Mouse (Mus musculus) kidney, embryonic 16.5 days (tissue): ENCODE data around the gene Ccdc87. TPM values are rescaled to one million over a fixed set of nuclear protein-coding genes. Genes with fewer than 3 reads are reported as not detected.

Source experiments
- ATAC-seq: fragments of 200-750 bp; cut with Nextera tagmentation; 2 replicates; pipeline ENCODE4 v1.8.0; 2017; ENCODE audit warnings: moderate TSS enrichment; ENCODE audit not compliant: low FRiP score, low TSS enrichment
- H3K27ac ChIP-seq: fragments of 300-500 bp; sonication (generic); 2 replicates; pipeline ENCODE4 v1.5.1; 2014; ENCODE audit warnings: low read length
- H3K27me3 ChIP-seq: fragments of 300-500 bp; sonication (generic); 2 replicates; pipeline ENCODE4 v1.6.1; 2014; ENCODE audit warnings: low read length, control low read depth, mixed read lengths; ENCODE audit not compliant: insufficient read depth
- H3K36me3 ChIP-seq: fragments of 300-500 bp; sonication (generic); 2 replicates; pipeline ENCODE4 v1.6.1; 2014; ENCODE audit warnings: low read length, control low read depth, mixed read lengths; ENCODE audit not compliant: insufficient read depth
- H3K4me1 ChIP-seq: fragments of 300-500 bp; sonication (generic); 2 replicates; pipeline ENCODE4 v1.6.1; 2014; ENCODE audit warnings: low read length, control low read depth, mixed read lengths; ENCODE audit not compliant: insufficient read depth
- H3K4me2 ChIP-seq: fragments of 300-500 bp; sonication (generic); replicated peaks from 2 replicates; pipeline ENCODE4 v1.6.1; 2014; ENCODE audit warnings: low read depth, low read length
- H3K4me3 ChIP-seq: fragments of 300-500 bp; sonication (generic); 2 replicates; pipeline ENCODE4 v1.5.1; 2014; ENCODE audit warnings: mild to moderate bottlenecking, low read length
- H3K9ac ChIP-seq: fragments of 300-500 bp; sonication (generic); replicated peaks from 2 replicates; pipeline ENCODE4 v1.6.1; 2014; ENCODE audit warnings: low read length
- H3K9me3 ChIP-seq: fragments of 300-500 bp; sonication (generic); 2 replicates; pipeline ENCODE4 v1.6.1; 2016; ENCODE audit warnings: low read length, control low read depth
- WGBS: fragments of 180-500 bp; shearing (Covaris S2); extraction: QIAGEN DNeasy Blood & Tissue Kit; methylation state at CpG from one replicate; pipeline ENCODE4 v1.1.7; 2014; 5-methylcytosine and 5-hydroxymethylcytosine counted together
- polyA plus RNA-seq: library from polyadenylated mRNA; unstranded; fragments of >200 nt; fragmentation: Nextera tagmentation; extraction: Ambion mirVana; gene quantifications from 2 replicates; pipeline ENCODE4 v1.2.1, GENCODE M21; 2015

Ccdc87 gene
- not detected in 2 replicates for polyA plus RNA-seq

DNA sequence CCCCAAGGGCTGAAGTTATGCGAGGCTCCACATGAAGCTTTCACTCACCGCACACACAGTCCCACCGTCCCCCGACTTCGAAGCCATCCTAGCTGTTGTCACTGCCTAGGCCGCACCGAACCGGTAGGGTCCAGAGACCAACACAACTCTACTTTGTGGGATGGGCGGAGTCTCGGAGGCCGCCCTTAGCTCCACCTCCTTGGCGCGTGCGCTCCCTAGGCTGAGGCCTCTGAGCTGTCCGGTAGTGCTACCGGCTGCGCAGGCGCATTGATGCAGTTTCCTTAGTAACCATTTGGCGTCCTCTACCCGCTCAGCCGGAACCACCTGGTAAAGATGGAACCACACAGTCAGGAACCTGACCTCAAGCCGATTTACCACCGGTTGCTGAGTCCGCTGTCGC, at the start of gene Ccdc87, which contains the start of gene Ccs:
Ccdc87 (plus strand) TSS at position 218 of the 400 bp plus-strand sequence.
Ccs (minus strand) TSS at position 184 of the 400 bp plus-strand sequence.
- Histone ChIP-seq H3K9ac (peak within 1 kb of the TSS; percentile 84), H3K27ac (no peak within 1 kb of the TSS), H3K9me3 (no peaks in the 10 kb centered on the region), H3K4me1 (peaks cover 14% of the 10 kb centered on the region), H3K4me3 (peak within 1 kb of the TSS; percentile 71), H3K36me3 (no peaks in the 10 kb centered on the region), H3K27me3 (peaks cover 22% of the 10 kb centered on the region), H3K4me2 (peak within 1 kb of the TSS; percentile 87)
- WGBS: under 1% methylated on average over 25 of the region's 25 CpGs
- ATAC-seq: peak; percentile 99

DNA sequence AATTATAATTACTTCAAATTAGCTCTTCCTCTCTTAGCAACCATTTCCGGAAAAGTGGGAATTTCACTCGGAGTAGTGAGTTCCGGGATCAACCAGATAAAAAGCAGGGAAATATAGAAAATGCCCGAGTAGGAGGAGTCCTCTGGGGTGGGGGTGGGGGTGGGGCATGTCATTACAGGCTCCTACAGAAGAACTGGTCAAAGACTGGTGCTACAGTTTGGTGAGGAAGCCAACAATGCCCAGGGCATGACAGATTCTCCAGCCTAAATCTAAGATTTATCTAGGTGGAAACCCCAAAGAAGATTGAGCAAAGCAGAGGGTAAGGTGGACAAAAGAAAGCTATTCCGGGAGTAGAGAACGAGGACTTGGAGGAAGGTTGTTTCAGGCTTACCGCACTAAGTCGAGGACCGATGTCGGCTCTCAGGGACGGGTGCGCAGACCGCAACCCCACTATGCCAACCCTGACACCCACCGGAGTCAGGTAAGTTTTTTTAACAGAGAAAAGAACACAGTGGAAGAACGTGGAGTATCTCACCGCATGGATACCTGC, 45.8 kb upstream of the Ccdc87 start:
- H3K4me3 ChIP-seq: peak overlapping the region; percentile 92
- peaks cover 35% of the 10 kb centered on the region for H3K4me1 ChIP-seq
- no peaks in the 10 kb centered on the region for H3K9me3 ChIP-seq
- peak overlapping the region; percentile 88 for H3K27ac ChIP-seq
- H3K36me3 ChIP-seq: peaks cover 30% of the 10 kb centered on the region
- H3K4me2 ChIP-seq: peak overlapping the region; percentile 84
- WGBS: 1% methylated on average over 16 of the region's 16 CpGs
- H3K27me3 ChIP-seq: no peaks in the 10 kb centered on the region
- H3K9ac ChIP-seq: peak overlapping the region; percentile 85
- ATAC-seq: peak; percentile 60; the same call in 1 of the 2 replicates

GRCm38 (mm10) chr19:4793831-4794422, 45.2 kb upstream of the Ccdc87 start, which contains the start of gene Rbm4:
Gene Rbm4 (minus strand): TSS chr19:4793901.
- WGBS: 0% methylated on average over 31 of the region's 31 CpGs
- Histone ChIP-seq H3K4me3 (peak within 1 kb of the TSS; percentile 92), H3K4me1 (peaks cover 35% of the 10 kb centered on the region), H3K27ac (peak within 1 kb of the TSS; percentile 88), H3K9ac (peak within 1 kb of the TSS; percentile 85), H3K27me3 (no peaks in the 10 kb centered on the region), H3K9me3 (no peaks in the 10 kb centered on the region), H3K4me2 (peak within 1 kb of the TSS; percentile 84), H3K36me3 (peaks cover 31% of the 10 kb centered on the region)
- peak; percentile 98 for ATAC-seq

DNA sequence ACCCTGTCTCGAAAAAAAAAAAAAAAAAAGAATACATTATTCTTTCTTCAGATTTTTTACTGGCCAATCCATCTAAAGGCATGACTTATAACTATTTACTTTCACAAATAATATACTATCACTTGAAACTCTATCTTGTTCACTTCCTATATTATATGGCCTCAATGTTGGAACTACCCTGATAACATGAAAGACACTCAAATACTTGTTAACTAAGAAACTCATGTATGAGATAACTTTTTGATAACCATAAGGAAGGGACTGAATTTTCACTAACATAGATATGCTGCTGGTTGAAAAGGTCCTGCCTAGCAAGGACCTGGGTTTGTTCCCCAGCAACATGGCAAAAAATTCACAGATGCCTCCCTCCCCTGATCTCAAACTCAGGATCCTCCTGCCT, 43.2 kb upstream of the Ccdc87 start:
- H3K27ac ChIP-seq: no peak overlapping the region
- no peak overlapping the region for H3K4me3 ChIP-seq
- H3K4me2 ChIP-seq: no peak overlapping the region
- 50% methylated on average over 1 of the region's 1 CpGs for WGBS
- H3K9me3 ChIP-seq: no peaks in the 10 kb centered on the region
- no peak overlapping the region for H3K9ac ChIP-seq
- H3K36me3 ChIP-seq: peaks cover 41% of the 10 kb centered on the region
- no peaks in the 10 kb centered on the region for H3K27me3 ChIP-seq
- peaks cover 25% of the 10 kb centered on the region for H3K4me1 ChIP-seq
- ATAC-seq: no peak

GRCm38 (mm10) chr19:4797846-4798245, 41.3 kb upstream of the Ccdc87 start:
- 94% methylated on average over 2 of the region's 2 CpGs for whole genome bisulfite sequencing

GRCm38 (mm10) chr19:4799083-4799482, 40.1 kb upstream of the Ccdc87 start:
- no peaks in the 10 kb centered on the region for H3K9me3 ChIP-seq
- H3K9ac ChIP-seq: no peak overlapping the region
- H3K4me2 ChIP-seq: no peak overlapping the region
- 94% methylated on average over 5 of the region's 5 CpGs for WGBS
- H3K4me3 ChIP-seq: no peak overlapping the region
- ATAC-seq: no peak
- no peak overlapping the region for H3K27ac ChIP-seq
- H3K4me1 ChIP-seq: peaks cover 10% of the 10 kb centered on the region; the same call in 1 of the 2 replicates
- peaks cover 56% of the 10 kb centered on the region for H3K36me3 ChIP-seq
- no peaks in the 10 kb centered on the region for H3K27me3 ChIP-seq

More at GRCm38 (mm10) chr19:4797846-4798245, 41.3 kb upstream of the Ccdc87 start:
- no peak overlapping the region for H3K4me3 ChIP-seq
- no peak overlapping the region for H3K4me2 ChIP-seq
- H3K9me3 ChIP-seq: no peaks in the 10 kb centered on the region
- peaks cover 48% of the 10 kb centered on the region for H3K36me3 ChIP-seq
- no peak for ATAC-seq
- no peaks in the 10 kb centered on the region for H3K27me3 ChIP-seq
- H3K4me1 ChIP-seq: peaks cover 12% of the 10 kb centered on the region
- no peak overlapping the region for H3K9ac ChIP-seq
- H3K27ac ChIP-seq: no peak overlapping the region

DNA sequence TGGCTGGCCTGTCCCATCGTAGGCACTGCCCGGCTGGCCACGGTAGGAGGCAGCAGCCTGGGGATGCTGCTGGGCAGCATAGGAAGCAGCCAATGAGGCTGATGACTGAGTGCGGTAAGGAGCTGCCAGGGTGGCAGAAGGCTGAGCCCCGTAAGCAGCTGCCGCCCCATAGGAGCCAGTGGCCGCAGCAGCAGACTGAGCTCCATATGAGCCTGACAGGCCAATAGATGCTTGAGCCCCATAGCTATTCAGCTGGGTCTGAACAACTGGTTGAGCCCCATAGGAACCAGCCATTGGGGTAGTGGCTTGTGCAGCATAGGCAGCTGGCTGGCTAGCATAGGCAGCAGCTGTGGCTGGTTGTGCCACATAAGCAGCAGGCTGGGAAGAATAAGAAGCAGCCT, 36.5 kb upstream of the Ccdc87 start:
- H3K27me3 ChIP-seq: no peaks in the 10 kb centered on the region
- no peak overlapping the region for H3K4me3 ChIP-seq
- no peak overlapping the region for H3K4me2 ChIP-seq
- peaks cover 52% of the 10 kb centered on the region for H3K36me3 ChIP-seq
- WGBS: 96% methylated on average over 7 of the region's 7 CpGs
- H3K4me1 ChIP-seq: peaks cover 5% of the 10 kb centered on the region; the same call in 1 of the 2 replicates
- no peak overlapping the region for H3K27ac ChIP-seq
- H3K9ac ChIP-seq: no peak overlapping the region
- no peaks in the 10 kb centered on the region for H3K9me3 ChIP-seq
- ATAC-seq: no peak

DNA sequence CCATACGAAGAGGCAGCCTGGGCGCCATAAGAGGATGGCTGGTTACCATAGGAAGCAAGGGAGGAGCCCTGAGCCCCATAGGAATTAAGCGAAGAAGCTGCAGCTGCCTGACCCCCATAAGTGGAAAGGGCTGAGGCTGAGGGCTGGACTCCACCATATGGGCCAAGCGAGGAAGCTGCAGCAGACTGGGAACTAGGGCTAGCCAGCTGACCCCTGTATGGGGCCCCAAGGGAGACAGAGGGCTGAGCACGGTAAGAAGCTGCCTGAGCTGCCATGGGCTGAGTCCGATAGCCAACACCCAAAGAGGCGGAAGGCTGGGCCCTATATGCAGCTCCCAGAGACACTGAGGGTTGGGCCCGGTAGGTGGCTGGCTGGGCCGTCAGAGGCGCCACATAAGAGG, 35.9 kb upstream of the Ccdc87 start:
- no peak overlapping the region for H3K9ac ChIP-seq
- no peaks in the 10 kb centered on the region for H3K27me3 ChIP-seq
- H3K4me3 ChIP-seq: no peak overlapping the region
- H3K4me1 ChIP-seq: peaks cover 9% of the 10 kb centered on the region
- H3K4me2 ChIP-seq: no peak overlapping the region
- H3K9me3 ChIP-seq: no peaks in the 10 kb centered on the region
- ATAC-seq: peak; percentile 31; the same call in 1 of the 2 replicates
- H3K27ac ChIP-seq: no peak overlapping the region
- peaks cover 47% of the 10 kb centered on the region for H3K36me3 ChIP-seq
- 81% methylated on average over 10 of the region's 10 CpGs for WGBS

DNA sequence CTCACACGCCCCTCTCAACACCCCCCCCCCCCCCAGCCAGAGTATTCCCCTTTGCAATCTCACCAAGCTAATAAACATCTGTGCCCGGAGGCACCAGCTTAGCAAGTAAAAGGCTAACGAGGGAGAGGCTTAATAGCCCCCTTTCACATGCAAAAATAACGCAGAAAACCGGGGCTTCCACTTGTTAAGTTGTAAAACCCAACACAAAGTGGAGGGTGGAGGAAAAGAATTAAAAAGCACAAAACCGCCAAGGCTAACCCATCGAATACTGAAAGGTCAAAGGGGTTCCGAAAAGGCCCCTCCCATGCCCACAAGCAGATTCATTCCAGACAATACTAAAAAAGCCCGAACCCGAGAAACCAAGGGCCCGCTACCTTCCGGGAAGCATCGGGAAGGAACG, 28.9 kb upstream of the Ccdc87 start:
- Histone ChIP-seq H3K27me3 (no peaks in the 10 kb centered on the region), H3K4me2 (peak overlapping the region; percentile 94), H3K36me3 (no peaks in the 10 kb centered on the region), H3K27ac (peak overlapping the region; percentile 97), H3K9me3 (no peaks in the 10 kb centered on the region), H3K4me1 (peaks cover 26% of the 10 kb centered on the region), H3K4me3 (peak overlapping the region; percentile 73), H3K9ac (peak overlapping the region; percentile 82)
- no peak for ATAC-seq
- 0% methylated on average over 14 of the region's 14 CpGs for WGBS

DNA sequence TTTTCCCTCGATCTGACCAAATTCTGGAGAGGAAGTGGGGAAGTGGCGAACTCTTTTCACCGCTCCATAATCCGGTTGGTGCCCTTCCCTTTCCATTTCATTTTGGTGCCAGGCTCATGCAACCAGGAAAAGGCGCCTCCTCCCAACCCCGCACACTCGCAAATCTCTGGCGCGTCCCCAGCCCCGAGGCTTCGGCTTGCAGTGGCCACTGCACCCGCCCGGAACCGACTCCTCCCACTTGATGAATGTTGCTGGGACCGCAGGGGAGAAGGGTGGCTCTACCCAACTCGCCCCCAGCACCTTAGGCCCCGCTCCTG, 28.5 kb upstream of the Ccdc87 start:
- WGBS: 0% methylated on average over 17 of the region's 17 CpGs
- peak overlapping the region; percentile 73 for H3K4me3 ChIP-seq
- H3K27me3 ChIP-seq: no peaks in the 10 kb centered on the region
- H3K9me3 ChIP-seq: no peaks in the 10 kb centered on the region; the same call in 1 of the 2 replicates
- peak overlapping the region; percentile 94 for H3K4me2 ChIP-seq
- H3K9ac ChIP-seq: peak overlapping the region; percentile 82
- ATAC-seq: no peak
- H3K27ac ChIP-seq: peak overlapping the region; percentile 97
- H3K36me3 ChIP-seq: no peaks in the 10 kb centered on the region
- peaks cover 22% of the 10 kb centered on the region for H3K4me1 ChIP-seq
